In genomic region chr3:96277800-96278624, GRCm38 (mm10) we compare ENCODE assay signal across 1 mouse cellular context.
A peak's percentile ranks its signal among the peaks of the same experiment; 100 is the strongest.
TF ChIP-seq lines count a peak whose summit lies in the region.

No protein-coding gene starts in this region.

TF ChIP-seq in myocyte, 11 proteins besides CTCF, POLR2A, EP300 and RAD21 (continued from another document):
- TF ChIP-seq REST (IDR thresholded peaks at IDR 0.05; ENCODE audit: insufficient read depth, insufficient read length): peak; percentile 7
- no peak for TF ChIP-seq CEBPB (IDR thresholded peaks at IDR 0.05; ENCODE audit: insufficient read depth, poor library complexity, severe bottlenecking)
- TF ChIP-seq MYOG (IDR thresholded peaks at IDR 0.05; ENCODE audit: control insufficient read depth in 1 of 3, insufficient read depth in 1 of 3, insufficient read length in 2 of 3, low read depth in 2 of 3): peak in 2 of 3 experiments; percentile 49 to 80
- TF ChIP-seq POLR2AphosphoS2 (IDR thresholded peaks at IDR 0.05; ENCODE audit: insufficient read length, low read depth): peak; percentile 68
